Mouse (Mus musculus) lung, postnatal 14 days (tissue): ENCODE data around the gene Defb20.
"Not testable (repeated sequence)": the region's sequence is repeated elsewhere in the genome, so short reads cannot be mapped to it uniquely, and the experiment has no call there.

Source experiments
- DNase-seq: peaks from one replicate; pipeline ENCODE4 v3.0.0; 2021

The Defb20 gene

GRCm38 (mm10) chr2:152476763-152477162, at the start of gene Defb20:
Gene Defb20 (plus strand): TSS chr2:152477063.
- DNase-seq: no peak

DNA sequence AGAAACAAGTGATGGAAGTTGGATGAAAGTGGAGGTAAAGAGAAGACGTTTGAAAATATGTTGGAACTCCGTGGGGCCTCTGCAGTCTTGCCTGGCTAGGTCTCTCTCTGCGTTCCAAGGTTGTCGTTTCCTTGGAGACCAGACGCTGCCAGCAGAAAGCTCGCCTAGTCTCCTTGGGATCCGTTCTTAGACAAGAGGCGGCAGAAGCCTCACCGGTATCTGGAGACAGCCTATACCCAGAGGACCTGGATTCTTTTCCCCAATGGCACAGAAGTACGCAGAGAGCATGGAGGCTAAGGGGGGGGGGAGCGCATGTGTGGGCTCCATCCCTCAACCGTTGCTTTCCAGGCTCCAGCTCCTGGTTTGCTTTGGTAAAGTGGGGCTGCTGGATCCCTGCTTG, 49.4 kb upstream of the Defb20 start:
- no peak for DNase-seq

DNA sequence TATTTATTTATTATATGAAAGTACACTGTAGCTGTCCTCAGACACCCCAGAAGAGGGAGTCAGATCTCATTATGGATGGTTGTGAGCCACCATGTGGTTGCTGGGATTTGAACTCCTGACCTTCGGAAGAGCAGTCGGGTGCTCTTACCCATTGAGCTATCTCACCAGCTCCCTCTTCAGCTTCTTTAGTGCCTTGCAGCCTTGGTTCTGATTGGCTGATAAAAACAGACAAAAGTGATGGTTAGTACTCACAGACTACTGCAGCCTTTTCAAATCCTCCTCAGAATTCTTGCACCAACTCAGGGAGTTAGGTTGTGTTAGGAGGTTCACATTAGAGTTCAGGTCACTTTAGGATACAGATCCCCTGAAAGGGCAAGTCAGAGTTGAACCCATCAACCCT, 48.4 kb upstream of the Defb20 start:
- not testable (repeated sequence) for DNase-seq

DNA sequence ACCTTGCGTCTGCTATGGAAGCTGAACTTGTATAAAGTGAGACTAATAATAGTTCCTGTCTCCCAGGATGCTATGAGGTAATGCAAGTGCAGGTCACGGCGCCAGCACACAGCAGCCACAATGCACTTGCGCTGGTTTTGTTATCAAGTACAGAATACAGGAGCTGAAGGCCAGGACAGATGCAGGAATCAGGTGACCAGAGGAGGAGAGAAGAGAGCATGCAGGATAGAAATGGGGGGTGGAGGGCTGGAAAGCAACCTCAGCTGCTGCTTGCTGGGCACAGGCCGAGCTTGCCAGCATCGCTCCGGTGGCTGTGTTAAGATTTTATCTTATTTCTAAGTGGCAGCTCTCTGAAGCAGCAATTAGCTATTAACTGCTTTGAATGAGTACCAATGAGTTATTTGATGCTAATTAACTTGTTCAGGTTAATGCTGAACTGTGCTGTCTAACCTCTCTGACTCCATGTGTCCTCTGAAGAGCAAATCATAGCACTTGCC, 40.4 kb upstream of the Defb20 start:
- DNase-seq: no peak

- peak; percentile 89 for DNase-seq
These were observed 39.6 kb upstream of the Defb20 start for GRCm38 (mm10) chr2:152436983-152437860.

- no peak for DNase-seq
These were observed 37.9 kb upstream of the Defb20 start for GRCm38 (mm10) chr2:152438963-152439362.

DNA sequence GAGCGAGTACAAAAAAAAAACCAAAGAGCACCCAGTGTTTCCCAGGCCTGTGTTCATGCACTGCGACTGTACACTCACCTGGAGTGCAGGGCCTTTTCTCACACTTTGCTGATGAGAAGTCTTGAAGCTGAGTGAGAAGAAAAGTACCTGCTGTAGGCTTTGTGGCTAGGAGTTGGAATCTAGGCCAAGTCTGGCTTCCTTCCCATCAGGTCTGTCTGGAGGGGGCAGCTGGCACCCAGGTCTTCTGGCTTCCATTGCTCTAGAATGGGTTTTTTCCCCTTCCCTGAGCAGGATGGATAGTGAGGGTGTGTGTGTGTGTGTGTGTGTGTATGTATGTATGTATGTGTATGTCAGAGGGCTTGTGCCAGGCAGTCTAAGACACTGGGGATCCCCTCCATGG, 37.0 kb upstream of the Defb20 start:
- DNase-seq: no peak

DNA sequence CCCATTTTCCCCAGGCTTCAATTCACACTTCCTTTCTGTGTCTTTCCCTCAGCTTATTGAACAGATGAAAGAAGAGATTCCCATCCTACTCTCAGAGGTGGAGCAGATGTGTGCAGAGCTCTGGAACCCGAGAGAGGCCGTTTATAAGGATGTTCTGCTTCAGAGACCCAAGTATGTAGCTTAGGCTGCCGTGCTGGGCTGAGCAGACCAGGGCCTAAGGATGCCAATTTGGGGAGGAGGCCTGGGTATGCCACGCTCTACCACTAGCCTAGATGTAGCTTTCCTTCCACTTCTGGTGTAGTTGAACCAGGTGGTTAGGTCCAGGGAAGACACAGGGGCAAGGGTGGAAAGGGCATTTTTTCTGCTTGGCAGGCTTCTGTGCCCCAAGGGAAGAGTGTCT, 34.5 kb upstream of the Defb20 start:
- no peak for DNase-seq

DNA sequence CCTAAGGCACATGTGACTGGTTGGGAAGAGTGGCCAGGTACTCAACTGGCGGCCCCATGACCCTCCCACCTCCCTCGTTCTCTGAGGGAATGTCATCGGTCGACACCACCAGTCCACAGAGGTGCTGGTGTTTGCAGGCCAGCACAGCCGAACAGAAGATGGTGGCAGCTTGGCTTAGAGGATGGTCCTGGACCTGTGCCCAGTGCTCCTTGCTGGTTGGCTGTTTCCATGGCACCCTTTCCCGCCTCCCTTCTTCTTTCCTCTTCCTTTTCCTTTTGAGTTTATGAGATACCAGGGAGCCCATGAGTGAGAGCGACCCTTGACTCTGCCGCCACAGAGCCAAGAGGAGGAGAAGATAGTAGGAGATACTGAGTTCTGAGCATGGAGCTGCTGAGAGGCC, 33.6 kb upstream of the Defb20 start:
- DNase-seq: no peak

- DNase-seq: no peak
These were observed 30.2 kb upstream of the Defb20 start for GRCm38 (mm10) chr2:152446642-152447041.

GRCm38 (mm10) chr2:152447461-152447860, 29.4 kb upstream of the Defb20 start:
- DNase-seq: no peak

GRCm38 (mm10) chr2:152450241-152450640, 26.6 kb upstream of the Defb20 start:
- peak; percentile 57 for DNase-seq

DNA sequence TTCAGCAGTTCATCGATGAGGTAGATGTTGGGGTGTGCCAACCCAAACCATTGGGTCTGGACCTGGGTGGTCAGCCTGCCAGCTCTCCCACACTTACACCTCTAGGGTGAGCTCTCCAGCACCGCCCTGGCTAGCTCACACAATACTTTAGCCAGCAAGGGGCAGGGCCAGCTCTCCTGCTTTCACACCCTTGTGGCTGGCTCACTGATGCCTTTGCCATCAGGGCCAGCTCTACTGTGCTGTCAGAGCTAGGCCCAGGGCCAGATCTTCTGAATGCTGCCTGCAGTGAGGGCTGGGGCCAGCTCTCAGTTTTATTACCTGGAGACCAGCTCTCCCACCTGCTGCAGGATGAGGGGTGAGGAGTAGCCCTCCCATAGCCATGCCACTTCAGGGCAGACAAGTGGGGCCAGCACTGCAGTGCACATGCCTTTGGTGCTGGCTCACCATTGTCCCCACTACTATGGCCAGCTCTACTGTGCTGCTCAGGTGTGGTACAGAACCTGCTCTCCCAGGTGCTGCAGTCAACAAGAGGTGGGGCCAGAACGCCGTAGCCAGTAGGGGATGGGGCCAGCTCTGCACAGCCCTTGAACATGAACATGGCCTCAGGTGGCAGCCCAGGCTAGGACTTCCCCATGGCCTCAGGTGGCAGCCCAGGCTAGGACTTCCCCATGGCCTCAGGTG, 24.6 kb upstream of the Defb20 start:
- DNase-seq: no peak

DNA sequence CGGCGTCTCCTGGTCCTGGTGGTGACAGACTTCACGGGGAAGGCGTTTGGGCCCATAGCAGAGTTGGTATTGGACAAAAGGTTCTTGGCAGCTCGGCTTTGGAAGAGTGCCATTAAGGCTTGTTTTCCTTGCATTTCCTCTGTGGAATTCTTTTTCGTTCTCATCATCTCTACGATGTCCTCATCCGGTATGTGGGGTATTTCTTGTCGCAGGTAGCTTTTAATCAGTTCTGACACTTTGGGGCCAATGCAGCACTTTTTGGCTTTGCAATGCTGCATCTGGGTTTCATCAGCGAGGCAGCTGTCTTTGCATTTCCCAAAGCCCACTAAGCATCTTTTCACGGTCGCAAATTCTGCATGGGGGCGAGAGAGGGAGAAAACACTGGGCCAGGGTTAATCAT, 17.6 kb upstream of the Defb20 start:
- no peak for DNase-seq

DNA sequence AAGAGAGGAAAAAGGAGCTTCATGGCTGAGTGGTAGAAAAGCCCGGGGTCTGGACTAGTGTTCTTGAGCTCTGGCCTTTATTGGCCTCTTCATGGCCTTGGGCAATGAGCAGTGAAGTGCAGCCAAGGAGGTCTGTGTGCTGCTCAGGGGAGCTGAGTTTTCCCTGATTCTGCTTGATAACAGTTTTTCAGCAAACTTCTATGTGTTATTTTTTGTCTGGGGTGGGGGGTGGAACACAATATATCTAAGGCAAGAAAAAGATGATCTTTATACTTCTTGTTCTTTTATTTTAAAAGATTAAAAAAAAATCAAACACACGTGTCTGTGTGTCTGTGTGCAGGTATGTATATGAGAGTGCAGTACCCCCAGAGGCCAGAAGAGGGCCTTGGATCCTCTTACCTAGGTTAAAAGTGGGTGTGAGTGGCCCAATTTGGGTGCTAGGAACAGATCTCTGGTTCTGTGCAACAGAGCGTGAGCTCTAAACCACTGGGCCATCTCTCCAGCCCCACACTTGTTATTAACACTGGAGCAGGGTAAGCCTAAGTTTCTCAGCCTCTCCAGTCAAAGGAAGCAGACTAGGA, 12.2 kb upstream of the Defb20 start, which contains the start of gene Defb23:
TSS of gene Defb23 (minus strand) at position 51 of the 581 bp plus-strand sequence.
- no peak for DNase-seq

DNA sequence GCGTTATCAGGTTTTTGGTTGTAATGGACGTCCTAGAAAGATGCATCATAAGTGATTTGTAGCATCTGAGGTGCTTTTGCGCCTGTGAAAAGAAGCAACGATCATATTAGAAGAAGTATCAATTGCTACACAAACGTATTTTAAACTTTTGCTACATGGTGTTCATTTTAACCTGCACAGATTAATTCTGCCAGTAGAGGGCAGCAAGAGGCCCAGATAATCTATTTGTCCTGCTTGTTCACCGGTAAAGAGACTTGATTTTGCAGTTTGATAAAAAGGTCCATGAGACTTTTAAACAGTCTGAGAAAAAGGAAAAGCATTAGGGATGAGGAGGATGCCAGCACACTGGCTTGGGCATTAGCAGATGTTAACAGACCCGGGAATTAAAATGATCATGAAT, 5.9 kb upstream of the Defb20 start:
- peak; percentile 51 for DNase-seq

DNA sequence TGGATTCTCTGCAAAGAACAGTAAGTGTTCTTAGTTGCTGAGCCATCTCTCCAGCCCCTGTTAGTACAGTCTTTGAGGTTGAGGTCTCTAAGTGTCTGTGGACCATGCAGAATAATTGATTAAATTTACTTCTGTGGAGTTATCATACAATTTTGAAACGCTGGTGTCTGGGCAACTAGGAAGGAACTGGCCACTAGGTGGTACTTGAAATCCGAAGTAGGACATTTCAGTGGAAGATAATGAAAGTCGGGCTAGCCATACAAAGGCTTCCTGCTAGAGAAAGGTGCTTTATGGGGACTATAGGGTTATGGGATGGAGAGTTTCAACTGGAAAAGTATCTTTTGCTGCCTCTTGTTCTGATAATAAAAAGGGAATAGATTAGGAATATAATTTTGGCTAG, 4.4 kb upstream of the Defb20 start:
- no peak for DNase-seq

GRCm38 (mm10) chr2:152480881-152481280, 4.0 kb downstream of the Defb20 start:
- no peak for DNase-seq

DNA sequence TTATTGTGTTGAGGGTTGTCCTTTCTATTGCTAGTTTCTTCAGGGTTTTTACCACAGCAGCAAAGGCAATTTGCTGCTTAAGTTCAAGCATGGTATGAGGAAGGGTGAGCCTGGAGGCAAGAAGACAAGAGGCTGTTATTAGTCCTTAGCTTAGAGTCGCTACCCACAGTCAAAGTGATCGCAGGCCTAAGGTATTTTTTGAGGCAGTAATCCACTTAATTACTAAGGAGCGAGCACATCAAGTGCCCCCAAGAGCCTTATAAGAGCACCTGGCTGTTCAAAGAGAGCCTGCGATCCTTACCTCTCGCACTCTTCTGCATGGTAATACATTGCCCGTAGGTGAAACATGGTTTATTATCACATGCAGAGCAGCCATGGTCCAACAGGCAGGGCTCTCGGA, 4.9 kb downstream of the Defb20 start:
- DNase-seq: no peak

DNA sequence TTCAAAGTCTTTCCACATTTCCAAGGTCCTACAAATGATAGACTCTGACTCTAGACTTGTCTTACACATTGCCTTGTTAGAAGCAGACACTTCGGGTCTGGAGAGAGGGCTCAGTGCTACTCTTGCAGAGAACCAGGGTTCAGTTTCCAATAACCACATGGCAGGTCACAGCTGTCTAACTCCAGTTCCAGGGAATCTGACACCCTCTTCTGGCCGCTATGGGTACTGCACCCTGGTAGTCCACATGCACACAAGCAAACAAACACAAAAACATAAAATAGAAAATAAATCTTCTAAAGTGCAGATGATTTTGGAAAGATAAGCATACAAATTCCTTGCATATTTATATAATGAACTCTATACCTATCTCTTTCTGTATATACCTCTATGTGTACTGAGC, 10.2 kb downstream of the Defb20 start:
- DNase-seq: no peak

- DNase-seq: no peak
These were observed 13.2 kb downstream of the Defb20 start, which contains the start of gene Defb22 for GRCm38 (mm10) chr2:152490038-152490437. Gene Defb22 (minus strand): TSS chr2:152490138.

- no peak for DNase-seq
These were observed 16.3 kb downstream of the Defb20 start for GRCm38 (mm10) chr2:152493151-152493550.

- no peak for DNase-seq
These were observed 21.2 kb downstream of the Defb20 start for GRCm38 (mm10) chr2:152498020-152498419.
